Mouse (Mus musculus) megakaryocyte, embryonic 14.5 days (primary cell): ENCODE data around the gene Acot7.

Experiments
- FLI1 ChIP-seq: IDR thresholded peaks from 2 replicates; pipeline ENCODE4 v1.6.1; 2012; ENCODE audit warnings: low read length, inconsistent platforms, mixed read lengths
- GATA1 ChIP-seq: IDR thresholded peaks from 3 replicates; pipeline ENCODE4 v1.6.1; 2012; ENCODE audit warnings: mixed read lengths, low read length, inconsistent platforms, borderline replicate concordance

DNA sequence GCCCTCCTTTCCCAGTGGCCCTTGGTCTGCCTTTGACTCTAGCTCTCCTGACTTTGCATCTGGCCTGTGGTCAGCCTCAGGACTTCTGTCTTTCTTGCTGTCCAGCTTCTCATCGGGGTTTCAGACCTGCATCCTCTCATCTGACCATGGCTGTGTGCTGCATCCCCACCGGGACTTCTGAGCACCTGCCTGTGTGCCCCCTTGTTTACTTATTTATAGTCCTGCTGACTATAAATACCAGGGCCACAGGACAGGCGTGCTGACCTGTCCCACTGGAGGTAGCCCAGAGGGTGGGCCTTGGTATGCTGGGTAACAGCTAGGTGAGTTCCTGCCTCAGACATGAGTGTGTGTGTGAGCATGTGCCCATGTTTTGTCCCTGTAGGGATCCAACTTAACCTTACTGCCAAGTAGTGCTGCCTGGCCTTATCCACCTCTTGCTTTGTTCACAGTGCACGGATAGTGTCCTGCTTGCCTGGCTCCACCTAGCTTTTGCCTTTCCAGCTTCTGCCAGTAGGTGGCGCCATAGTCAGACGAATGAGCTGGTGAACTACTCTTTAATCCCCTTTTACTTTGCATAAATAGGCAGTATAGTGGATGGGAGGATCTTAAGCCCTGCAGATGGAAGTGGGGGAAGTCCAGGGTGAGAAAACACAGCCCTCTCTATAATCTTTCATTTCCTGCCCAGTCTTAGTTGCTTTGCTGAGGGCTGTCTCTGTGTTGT is 36.0 kb downstream of the Acot7 start:
- no peak for TF ChIP-seq GATA1
- TF ChIP-seq FLI1, result no peak
